Mouse (Mus musculus): Measurements from ENCODE around the gene Pax2. TPM values are rescaled to one million over a fixed set of nuclear protein-coding genes. Genes with fewer than 3 reads are reported as not detected.
A peak's percentile ranks its signal among the peaks of the same experiment; 100 is the strongest.

The Pax2 gene
- total and polyA plus RNA-seq, 2 experiments from 2014 or later: 0.19 to 0.77 TPM

DNA sequence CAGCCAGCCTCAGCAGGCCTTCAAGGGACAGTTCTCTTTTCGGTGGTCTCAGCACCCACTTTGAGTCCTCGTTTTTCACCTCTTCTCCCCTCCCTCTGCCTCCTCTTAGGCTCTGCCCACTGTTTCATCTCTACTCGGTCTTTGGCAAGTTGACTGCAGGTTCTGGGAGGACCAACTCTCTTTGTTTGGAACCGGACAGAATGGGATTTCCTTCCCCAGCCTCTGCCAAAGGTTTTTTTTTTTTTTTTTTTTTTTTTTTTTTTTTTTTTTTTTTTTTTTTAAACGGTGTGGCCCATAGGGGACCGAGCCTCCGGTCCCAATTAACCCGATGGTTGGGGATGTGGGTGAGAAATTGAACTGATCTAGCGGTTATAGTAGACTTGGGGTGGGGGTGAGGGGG lies 4.8 kb upstream of the Pax2 start:
- H3K4me2 ChIP-seq (ENCODE audit: low read depth, low read length, poor library complexity, severe bottlenecking): no peak overlapping the region
- no peaks in the 10 kb centered on the region for H3K36me3 ChIP-seq (ENCODE audit: insufficient read depth, low read length)
- ATAC-seq (ENCODE audit: low FRiP score): no peak
- H3K9ac ChIP-seq (replicated peaks; ENCODE audit: low read length, poor library complexity, severe bottlenecking): no peak overlapping the region
- no peak for TF ChIP-seq CTCF (IDR thresholded peaks at IDR 0.05)
- H3K27me3 ChIP-seq (ENCODE audit: insufficient read depth, low read length): peaks cover 94% of the 10 kb centered on the region
- H3K27ac ChIP-seq (ENCODE audit: low read depth, low read length): no peak overlapping the region
- DNase-seq (ENCODE audit: low spot score): no peak
- no peaks in the 10 kb centered on the region for H3K9me3 ChIP-seq (ENCODE audit: low read length)
- H3K4me3 ChIP-seq (ENCODE audit: low read depth, low read length): no peak overlapping the region
- under 1% methylated on average over 9 of the region's 9 CpGs for WGBS
- no peaks in the 10 kb centered on the region for H3K4me1 ChIP-seq (ENCODE audit: insufficient read depth, low read length)

DNA sequence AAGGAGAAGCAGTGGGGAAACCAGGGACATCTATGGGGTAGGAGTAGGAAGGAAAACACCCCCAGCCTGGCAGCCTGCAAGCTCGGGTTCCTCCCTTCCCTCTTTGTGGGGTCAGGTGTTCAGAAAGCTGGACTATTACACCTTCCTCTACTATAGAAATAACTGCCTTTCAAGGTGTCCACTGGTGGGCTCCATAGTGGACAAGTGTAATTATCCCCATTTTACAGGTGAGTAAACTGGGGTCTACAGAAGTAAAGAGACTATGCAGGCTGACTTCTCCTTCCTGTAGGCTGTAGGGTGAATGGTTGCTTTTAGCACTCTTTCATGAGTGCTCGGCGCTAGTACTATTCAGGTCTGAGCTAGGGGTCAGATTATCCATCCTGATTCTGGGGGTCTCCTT lies 4.3 kb upstream of the Pax2 start:
- no peak for ATAC-seq (ENCODE audit: low FRiP score)
- no peaks in the 10 kb centered on the region for H3K9me3 ChIP-seq (ENCODE audit: low read length)
- H3K36me3 ChIP-seq (ENCODE audit: insufficient read depth, low read length): no peaks in the 10 kb centered on the region
- no peak for TF ChIP-seq CTCF (IDR thresholded peaks at IDR 0.05)
- H3K4me3 ChIP-seq (ENCODE audit: low read depth, low read length): no peak overlapping the region
- H3K27ac ChIP-seq (ENCODE audit: low read depth, low read length): no peak overlapping the region
- H3K4me1 ChIP-seq (ENCODE audit: insufficient read depth, low read length): no peaks in the 10 kb centered on the region
- H3K4me2 ChIP-seq (ENCODE audit: low read depth, low read length, poor library complexity, severe bottlenecking): no peak overlapping the region
- H3K9ac ChIP-seq (replicated peaks; ENCODE audit: low read length, poor library complexity, severe bottlenecking): no peak overlapping the region
- 0% methylated on average over 3 of the region's 3 CpGs for WGBS
- peaks cover 94% of the 10 kb centered on the region for H3K27me3 ChIP-seq (ENCODE audit: insufficient read depth, low read length)
- no peak for DNase-seq (ENCODE audit: low spot score)

DNA sequence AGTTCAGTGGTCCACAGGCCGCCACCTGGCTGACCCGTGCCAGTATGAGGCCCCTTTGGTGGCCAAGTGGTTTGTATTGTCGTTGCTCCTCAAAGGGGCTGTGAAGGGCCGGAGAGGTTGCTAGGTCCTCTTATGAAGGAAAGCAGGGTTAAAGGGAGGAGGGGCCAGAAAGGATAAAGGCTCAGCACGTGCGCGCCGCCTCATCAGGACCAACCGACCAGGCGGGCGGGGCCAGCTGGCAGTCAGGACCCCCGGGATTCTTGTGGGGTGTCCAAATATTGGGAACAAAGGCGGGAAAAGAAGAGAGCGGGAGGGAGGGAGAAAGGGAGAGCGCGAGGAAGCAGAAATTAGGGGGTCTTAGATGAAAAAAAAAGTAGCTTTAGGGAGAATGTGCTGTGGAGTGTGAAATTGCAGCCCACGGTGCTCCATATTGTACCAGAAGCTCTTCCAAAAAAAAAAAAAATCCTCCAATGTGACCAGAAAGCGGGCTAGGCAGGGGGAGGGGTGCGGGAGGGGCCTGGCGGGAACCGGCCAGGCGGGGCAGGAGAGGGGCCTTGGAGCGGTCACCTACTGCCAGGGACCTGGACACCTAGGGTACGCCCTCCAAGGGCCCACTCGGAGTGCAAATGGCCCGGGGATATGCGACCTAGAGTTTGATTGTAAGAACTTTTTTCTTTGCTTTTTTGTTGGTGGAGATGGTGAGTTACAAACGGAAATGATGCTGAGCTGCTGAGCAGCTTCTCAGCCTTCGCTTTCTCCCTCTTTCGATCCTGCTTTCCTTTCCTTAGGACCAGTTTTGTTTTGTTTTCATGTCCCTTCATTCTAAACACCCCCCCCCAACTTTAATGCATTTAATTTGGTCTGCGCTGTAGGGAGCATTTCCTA lies 3.5 kb upstream of the Pax2 start:
- Histone ChIP-seq H3K9ac (replicated peaks; ENCODE audit: low read length, poor library complexity, severe bottlenecking) (no peak overlapping the region), H3K4me2 (ENCODE audit: low read depth, low read length, poor library complexity, severe bottlenecking) (no peak overlapping the region), H3K36me3 (ENCODE audit: insufficient read depth, low read length) (no peaks in the 10 kb centered on the region), H3K27ac (ENCODE audit: low read depth, low read length) (no peak overlapping the region), H3K27me3 (ENCODE audit: insufficient read depth, low read length) (peaks cover 95% of the 10 kb centered on the region), H3K9me3 (ENCODE audit: low read length) (no peaks in the 10 kb centered on the region), H3K4me3 (ENCODE audit: low read depth, low read length) (no peak overlapping the region), H3K4me1 (ENCODE audit: insufficient read depth, low read length) (no peaks in the 10 kb centered on the region)
- under 1% methylated on average over 27 of the region's 31 CpGs for WGBS
- DNase-seq (ENCODE audit: low spot score) (no peak), ATAC-seq (ENCODE audit: low FRiP score) (no peak)
- no peak for TF ChIP-seq CTCF (IDR thresholded peaks at IDR 0.05)

DNA sequence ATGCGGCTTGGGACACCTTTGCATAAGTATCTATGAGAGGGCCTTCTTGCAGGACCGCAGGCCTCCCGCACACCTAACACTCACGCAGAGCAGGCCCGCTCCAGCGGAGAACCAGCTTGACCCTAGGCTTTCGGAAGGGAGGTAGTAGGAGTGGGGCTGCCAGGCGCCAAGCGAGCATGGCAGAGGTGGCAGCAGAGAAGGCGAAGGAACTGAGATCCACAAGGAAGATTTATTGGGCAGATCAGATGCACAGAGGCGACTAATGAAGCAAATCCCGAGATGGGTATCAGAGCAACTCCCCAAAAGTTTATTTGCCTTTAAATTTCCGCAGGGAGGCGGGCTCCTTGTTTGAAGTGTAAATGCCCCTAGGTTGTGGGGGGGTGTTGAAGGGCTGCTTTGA lies 2.5 kb upstream of the Pax2 start:
- no peak for TF ChIP-seq CTCF (IDR thresholded peaks at IDR 0.05)
- DNase-seq (ENCODE audit: low spot score): no peak
- H3K27ac ChIP-seq (ENCODE audit: low read depth, low read length): no peak overlapping the region
- no peak overlapping the region for H3K4me2 ChIP-seq (ENCODE audit: low read depth, low read length, poor library complexity, severe bottlenecking)
- H3K36me3 ChIP-seq (ENCODE audit: insufficient read depth, low read length): no peaks in the 10 kb centered on the region
- WGBS: 2% methylated on average over 14 of the region's 14 CpGs
- no peak for ATAC-seq (ENCODE audit: low FRiP score)
- H3K9ac ChIP-seq (replicated peaks; ENCODE audit: low read length, poor library complexity, severe bottlenecking): no peak overlapping the region
- H3K4me3 ChIP-seq (ENCODE audit: low read depth, low read length): no peak overlapping the region
- no peaks in the 10 kb centered on the region for H3K9me3 ChIP-seq (ENCODE audit: low read length)
- H3K4me1 ChIP-seq (ENCODE audit: insufficient read depth, low read length): no peaks in the 10 kb centered on the region
- peaks cover 94% of the 10 kb centered on the region for H3K27me3 ChIP-seq (ENCODE audit: insufficient read depth, low read length)

- Histone ChIP-seq H3K4me2 (ENCODE audit: low read depth, low read length, poor library complexity, severe bottlenecking) (no peak overlapping the region), H3K4me3 (ENCODE audit: low read depth, low read length) (no peak overlapping the region)
Measured at GRCm38 (mm10) chr19:44754461-44755377, 1.1 kb upstream of the Pax2 start.

DNA sequence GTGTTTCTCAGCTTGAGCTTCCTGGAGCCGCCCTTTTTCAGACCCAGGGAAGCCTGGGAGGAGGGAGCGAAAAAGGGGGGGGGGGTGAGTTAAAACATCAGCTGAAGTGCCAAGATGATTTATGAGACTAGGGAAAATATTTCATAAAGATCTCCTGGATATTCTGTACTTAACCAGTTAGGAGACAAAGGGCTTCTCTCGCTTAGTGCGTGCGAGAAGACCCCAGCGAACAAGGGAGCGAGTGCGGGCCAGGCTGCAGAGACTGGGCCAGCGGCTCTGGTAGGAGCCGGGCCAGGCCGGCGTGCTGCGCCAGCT lies 510 bp upstream of the Pax2 start:
- H3K9ac ChIP-seq (replicated peaks; ENCODE audit: low read length, poor library complexity, severe bottlenecking): no peak overlapping the region
- H3K27me3 ChIP-seq (ENCODE audit: insufficient read depth, low read length): peaks cover 86% of the 10 kb centered on the region
- H3K4me3 ChIP-seq (ENCODE audit: low read depth, low read length): no peak overlapping the region
- no peak for DNase-seq (ENCODE audit: low spot score)
- H3K9me3 ChIP-seq (ENCODE audit: low read length): no peaks in the 10 kb centered on the region
- H3K36me3 ChIP-seq (ENCODE audit: insufficient read depth, low read length): no peaks in the 10 kb centered on the region
- TF ChIP-seq CTCF (IDR thresholded peaks at IDR 0.05): no peak
- peak overlapping the region; percentile 32; the same call in 1 of the 2 replicates for H3K4me2 ChIP-seq (ENCODE audit: low read depth, low read length, poor library complexity, severe bottlenecking)
- WGBS: under 1% methylated on average over 12 of the region's 13 CpGs
- no peaks in the 10 kb centered on the region for H3K4me1 ChIP-seq (ENCODE audit: insufficient read depth, low read length)
- no peak overlapping the region for H3K27ac ChIP-seq (ENCODE audit: low read depth, low read length)
- ATAC-seq (ENCODE audit: low FRiP score): no peak

More at GRCm38 (mm10) chr19:44754461-44755377, 1.1 kb upstream of the Pax2 start:
- 2% methylated on average over 16 of the region's 16 CpGs for WGBS
- H3K9me3 ChIP-seq (ENCODE audit: low read length): no peaks in the 10 kb centered on the region
- H3K27me3 ChIP-seq (ENCODE audit: insufficient read depth, low read length): peaks cover 89% of the 10 kb centered on the region
- H3K9ac ChIP-seq (replicated peaks; ENCODE audit: low read length, poor library complexity, severe bottlenecking): no peak overlapping the region
- no peak for ATAC-seq (ENCODE audit: low FRiP score)
- peak; percentile 83 for TF ChIP-seq CTCF (IDR thresholded peaks at IDR 0.05)
- H3K36me3 ChIP-seq (ENCODE audit: insufficient read depth, low read length): no peaks in the 10 kb centered on the region
- H3K4me1 ChIP-seq (ENCODE audit: insufficient read depth, low read length): no peaks in the 10 kb centered on the region
- no peak overlapping the region for H3K27ac ChIP-seq (ENCODE audit: low read depth, low read length)
- peak; percentile 80 for DNase-seq (ENCODE audit: low spot score)

Data from midbrain, postnatal 0 days (tissue).